Mouse (Mus musculus): ENCODE measurements around the gene Mamstr. TPM values are rescaled to one million over a fixed set of nuclear protein-coding genes. Genes with fewer than 3 reads are reported as not detected.
"Not testable (repeated sequence)": the region's sequence is repeated elsewhere in the genome, so short reads cannot be mapped to it uniquely, and the experiment has no call there.

The Mamstr gene
- polyA plus RNA-seq, 1 experiment from 2014 or later: 10.6 TPM

GRCm38 (mm10) chr7:45643441-45644178 is 3.8 kb downstream of the Mamstr start:
- Histone ChIP-seq H3K4me3 (ENCODE audit: low read length) (peak overlapping the region; percentile 57), H3K9ac (ENCODE audit: low read length) (peak overlapping the region; percentile 80), H3K4me1 (replicated peaks; ENCODE audit: control insufficient read depth, insufficient read depth, low read length) (peaks cover 41% of the 10 kb centered on the region), H3K9me3 (ENCODE audit: control insufficient read depth, low read length) (no peaks in the 10 kb centered on the region), H3K27ac (ENCODE audit: low read length) (peak overlapping the region; percentile 89), H3K4me2 (ENCODE audit: low read depth, low read length) (peak overlapping the region; percentile 91), H3K36me3 (ENCODE audit: control insufficient read depth, insufficient read depth, low read length) (no peaks in the 10 kb centered on the region), H3K27me3 (ENCODE audit: control insufficient read depth, insufficient read depth, low read depth, low read length) (no peaks in the 10 kb centered on the region)
- 6% methylated on average over 28 of the region's 28 CpGs for WGBS
- peak; percentile 92 for ATAC-seq (ENCODE audit: low read depth)

GRCm38 (mm10) chr7:45644183-45644582 is 4.4 kb downstream of the Mamstr start:
- no peaks in the 10 kb centered on the region for H3K27me3 ChIP-seq (ENCODE audit: control insufficient read depth, insufficient read depth, low read depth, low read length)
- 8% methylated on average over 18 of the region's 18 CpGs for WGBS
- H3K4me1 ChIP-seq (replicated peaks; ENCODE audit: control insufficient read depth, insufficient read depth, low read length): peaks cover 38% of the 10 kb centered on the region
- no peaks in the 10 kb centered on the region for H3K36me3 ChIP-seq (ENCODE audit: control insufficient read depth, insufficient read depth, low read length)
- peak overlapping the region; percentile 30 for H3K4me3 ChIP-seq (ENCODE audit: low read length)
- peak overlapping the region; percentile 11; the same call in 1 of the 2 replicates for H3K9ac ChIP-seq (ENCODE audit: low read length)
- no peaks in the 10 kb centered on the region for H3K9me3 ChIP-seq (ENCODE audit: control insufficient read depth, low read length)
- H3K4me2 ChIP-seq (ENCODE audit: low read depth, low read length): peak overlapping the region; percentile 91
- ATAC-seq (ENCODE audit: low read depth): peak; percentile 6
- peak overlapping the region; percentile 51 for H3K27ac ChIP-seq (ENCODE audit: low read length)

DNA sequence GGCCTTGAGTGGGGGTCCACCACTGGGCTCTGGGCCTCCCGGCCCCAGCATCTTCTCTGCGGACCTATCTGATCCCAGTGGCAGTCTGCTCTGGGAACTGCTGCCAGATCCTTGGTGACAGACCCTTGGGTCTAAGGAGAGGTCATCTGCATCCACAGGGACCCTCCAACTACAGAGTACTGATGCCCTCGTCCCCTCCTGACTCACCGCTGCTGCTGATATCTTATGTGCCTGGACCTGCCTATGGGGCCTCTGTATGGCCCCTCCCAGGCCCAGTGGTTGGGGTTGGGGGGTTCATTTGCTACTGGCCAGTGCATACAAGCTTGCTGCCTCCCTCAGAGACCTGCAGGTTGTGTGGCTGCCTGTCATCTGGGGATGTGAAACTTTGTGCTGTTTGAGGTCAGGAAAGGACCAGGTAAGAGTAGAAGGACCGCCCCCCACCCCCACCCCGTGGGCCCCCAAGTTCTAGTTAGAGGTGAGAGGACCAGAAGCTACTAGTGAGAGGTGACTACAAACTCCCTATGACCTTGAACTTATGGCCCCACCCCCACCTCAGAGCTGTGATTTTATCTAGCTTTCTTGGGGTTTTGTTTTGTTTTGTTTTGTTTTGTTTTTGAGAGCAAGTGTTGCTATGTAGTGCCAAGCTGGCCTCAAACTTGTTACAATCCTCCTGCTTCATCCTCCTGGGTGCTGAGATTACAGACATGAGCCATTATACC is 5.3 kb downstream of the Mamstr start:
- Histone ChIP-seq H3K4me2 (ENCODE audit: low read depth, low read length) (no peak overlapping the region; the same call in 1 of the 2 replicates), H3K36me3 (ENCODE audit: control insufficient read depth, insufficient read depth, low read length) (no peaks in the 10 kb centered on the region), H3K9me3 (ENCODE audit: control insufficient read depth, low read length) (no peaks in the 10 kb centered on the region), H3K27me3 (ENCODE audit: control insufficient read depth, insufficient read depth, low read depth, low read length) (no peaks in the 10 kb centered on the region), H3K27ac (ENCODE audit: low read length) (no peak overlapping the region), H3K4me1 (replicated peaks; ENCODE audit: control insufficient read depth, insufficient read depth, low read length) (peaks cover 30% of the 10 kb centered on the region), H3K9ac (ENCODE audit: low read length) (peak overlapping the region; percentile 11; the same call in 1 of the 2 replicates), H3K4me3 (ENCODE audit: low read length) (no peak overlapping the region)
- 69% methylated on average over 6 of the region's 6 CpGs for WGBS
- ATAC-seq (ENCODE audit: low read depth): no peak

DNA sequence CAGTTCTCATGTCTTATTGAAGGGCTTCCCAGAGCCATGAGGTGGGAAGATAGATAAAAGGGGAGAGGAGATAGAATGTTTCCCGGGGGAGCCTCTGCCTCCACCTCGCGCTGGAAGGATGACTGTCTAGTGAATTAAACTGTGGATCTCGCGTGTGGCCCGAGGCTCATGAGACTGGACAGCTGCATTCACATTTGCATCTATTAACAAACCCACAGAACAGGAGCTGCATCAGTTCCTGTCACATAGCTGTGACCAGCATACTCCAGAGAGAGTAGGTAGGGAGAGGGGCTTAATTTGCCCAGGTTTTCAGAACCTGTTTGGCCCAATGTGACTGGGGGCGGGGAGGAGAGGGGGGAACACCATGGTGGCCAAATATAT is 5.8 kb downstream of the Mamstr start:
- no peak for ATAC-seq (ENCODE audit: low read depth)
- Histone ChIP-seq H3K4me2 (ENCODE audit: low read depth, low read length) (no peak overlapping the region), H3K9me3 (ENCODE audit: control insufficient read depth, low read length) (no peaks in the 10 kb centered on the region), H3K4me1 (replicated peaks; ENCODE audit: control insufficient read depth, insufficient read depth, low read length) (peaks cover 25% of the 10 kb centered on the region), H3K36me3 (ENCODE audit: control insufficient read depth, insufficient read depth, low read length) (no peaks in the 10 kb centered on the region), H3K4me3 (ENCODE audit: low read length) (no peak overlapping the region), H3K27me3 (ENCODE audit: control insufficient read depth, insufficient read depth, low read depth, low read length) (no peaks in the 10 kb centered on the region), H3K9ac (ENCODE audit: low read length) (no peak overlapping the region), H3K27ac (ENCODE audit: low read length) (no peak overlapping the region)
- 78% methylated on average over 7 of the region's 7 CpGs for WGBS

- Histone ChIP-seq H3K9ac (ENCODE audit: low read length) (no peak overlapping the region), H3K36me3 (ENCODE audit: control insufficient read depth, insufficient read depth, low read length) (no peaks in the 10 kb centered on the region), H3K4me3 (ENCODE audit: low read length) (no peak overlapping the region), H3K27ac (ENCODE audit: low read length) (no peak overlapping the region), H3K27me3 (ENCODE audit: control insufficient read depth, insufficient read depth, low read depth, low read length) (no peaks in the 10 kb centered on the region), H3K4me2 (ENCODE audit: low read depth, low read length) (no peak overlapping the region), H3K9me3 (ENCODE audit: control insufficient read depth, low read length) (no peaks in the 10 kb centered on the region), H3K4me1 (replicated peaks; ENCODE audit: control insufficient read depth, insufficient read depth, low read length) (peaks cover 14% of the 10 kb centered on the region)
- 75% methylated on average over 4 of the region's 4 CpGs for WGBS
- no peak for ATAC-seq (ENCODE audit: low read depth)
Observed at GRCm38 (mm10) chr7:45646671-45647070, 6.9 kb downstream of the Mamstr start.

GRCm38 (mm10) chr7:45649351-45649750 is 9.6 kb downstream of the Mamstr start:
- Histone ChIP-seq H3K4me3 (ENCODE audit: low read length) (no peak overlapping the region), H3K4me2 (ENCODE audit: low read depth, low read length) (no peak overlapping the region), H3K36me3 (ENCODE audit: control insufficient read depth, insufficient read depth, low read length) (no peaks in the 10 kb centered on the region), H3K9ac (ENCODE audit: low read length) (no peak overlapping the region), H3K27ac (ENCODE audit: low read length) (no peak overlapping the region), H3K27me3 (ENCODE audit: control insufficient read depth, insufficient read depth, low read depth, low read length) (no peaks in the 10 kb centered on the region), H3K9me3 (ENCODE audit: control insufficient read depth, low read length) (no peaks in the 10 kb centered on the region), H3K4me1 (replicated peaks; ENCODE audit: control insufficient read depth, insufficient read depth, low read length) (no peaks in the 10 kb centered on the region)
- WGBS: 64% methylated on average over 8 of the region's 8 CpGs
- ATAC-seq (ENCODE audit: low read depth): no peak

GRCm38 (mm10) chr7:45650484-45650883 is 10.7 kb downstream of the Mamstr start:
- 92% methylated on average over 20 of the region's 20 CpGs for WGBS
- H3K4me2 ChIP-seq (ENCODE audit: low read depth, low read length); H3K9ac ChIP-seq (ENCODE audit: low read length); H3K27me3 ChIP-seq (ENCODE audit: control insufficient read depth, insufficient read depth, low read depth, low read length); H3K4me1 ChIP-seq (replicated peaks; ENCODE audit: control insufficient read depth, insufficient read depth, low read length); H3K27ac ChIP-seq (ENCODE audit: low read length); H3K9me3 ChIP-seq (ENCODE audit: control insufficient read depth, low read length); H3K4me3 ChIP-seq (ENCODE audit: low read length); H3K36me3 ChIP-seq (ENCODE audit: control insufficient read depth, insufficient read depth, low read length); ATAC-seq (ENCODE audit: low read depth): not testable (repeated sequence)

- H3K9ac ChIP-seq (ENCODE audit: low read length): no peak overlapping the region
- peak overlapping the region; percentile 4; the same call in 1 of the 2 replicates for H3K4me3 ChIP-seq (ENCODE audit: low read length)
- H3K27ac ChIP-seq (ENCODE audit: low read length): no peak overlapping the region
- 0 out of 2 replicates have a peak, but pooled peaks cover 3% of the 10 kb centered on the region for H3K4me1 ChIP-seq (replicated peaks; ENCODE audit: control insufficient read depth, insufficient read depth, low read length)
- no peaks in the 10 kb centered on the region; the same call in 1 of the 2 replicates for H3K9me3 ChIP-seq (ENCODE audit: control insufficient read depth, low read length)
- peak; percentile 54; the same call in 1 of the 2 replicates for ATAC-seq (ENCODE audit: low read depth)
- H3K36me3 ChIP-seq (ENCODE audit: control insufficient read depth, insufficient read depth, low read length): no peaks in the 10 kb centered on the region
- 31% methylated on average over 17 of the region's 17 CpGs for WGBS
- H3K27me3 ChIP-seq (ENCODE audit: control insufficient read depth, insufficient read depth, low read depth, low read length): no peaks in the 10 kb centered on the region
- peak overlapping the region; percentile 18 for H3K4me2 ChIP-seq (ENCODE audit: low read depth, low read length)
Observed at GRCm38 (mm10) chr7:45654424-45655047, 14.8 kb downstream of the Mamstr start.

All from lung, embryonic 16.5 days (tissue).